Mouse (Mus musculus): ENCODE results near the gene Gm21732.
"Not testable (repeated sequence)": the region's sequence is repeated elsewhere in the genome, so short reads cannot be mapped to it uniquely, and the experiment has no call there.

Gene Gm21732

GRCm38 (mm10) chrY:38575591-38575990 is at the start of gene Gm21732:
Gene Gm21732 (minus strand): TSS chrY:38575691.
- not testable (repeated sequence) for DNase-seq (ENCODE audit: low spot score in 2 of 2)
